21 mouse cellular contexts compared by ENCODE assay signal in the genomic region with DNA sequence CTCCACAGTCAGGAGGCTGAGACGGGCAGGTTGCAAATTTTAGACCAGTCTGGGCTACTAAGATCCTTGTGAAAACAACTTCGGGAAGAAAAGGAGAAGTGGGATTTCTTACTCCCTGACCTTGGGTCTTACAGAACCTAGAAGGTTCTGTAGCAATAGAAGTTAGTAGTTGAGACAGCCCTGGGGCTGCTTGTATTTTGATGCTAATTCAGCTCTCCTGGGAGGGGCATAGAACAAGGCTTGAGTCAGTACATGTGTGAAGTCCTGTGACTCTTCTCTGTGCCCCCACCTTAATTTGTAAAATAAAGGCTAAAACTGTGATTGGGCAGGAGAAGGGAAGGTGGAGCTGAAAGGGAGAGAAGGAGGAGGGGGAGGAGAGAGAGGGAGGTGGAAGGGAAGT. TPM values are rescaled to one million over a fixed set of nuclear protein-coding genes. Genes with fewer than 3 reads are reported as not detected.
DNase-seq lines count a peak whose midpoint lies in the region; ATAC-seq and TF ChIP-seq lines count a peak whose summit lies in the region.
"Had no signal": no experiment of that assay in that cellular context is flagged by ENCODE, and none has a peak within 500 bp of the region (broad histone marks: within the 10 kb centered on the region; RNA-seq: fewer than 3 reads in every experiment).

No protein-coding gene starts in this region.

- peak; percentile 40 for DNase-seq in heart, adult 11 months
- no peak for DNase-seq in heart, adult 8-10 months (ENCODE audit: low spot score)
- DNase-seq in ES-E14 (ENCODE audit: low read depth, low spot score) = peak; percentile 89
- DNase-seq in c-Kit-positive CD71-negative TER-119-negative erythroid progenitor cells, embryonic 14.5 days (ENCODE audit: low read depth) = peak; percentile 7
- no peak for DNase-seq in cerebellum, adult 8-10 months
- DNase-seq in gastrocnemius, postnatal 4 days (ENCODE audit: low spot score in 2 of 2) = no peak
- DNase-seq: adrenal gland, adult 8-10 months; adrenal gland, postnatal 36 days; cerebellum, adult 11 months; cerebellum, adult 9-10 months; cerebellum, postnatal 25 days; gastrocnemius, postnatal 36 days; heart, postnatal 36 days had no signal

- H3K9me3 ChIP-seq in ES-E14 (ENCODE audit: control insufficient read depth, insufficient read depth, low read depth, low read length) = no peaks in the 10 kb centered on the region
- H3K9me3 ChIP-seq: forebrain, embryonic 13.5 days; hindbrain, embryonic 15.5 days had no signal

- ATAC-seq in megakaryocyte progenitor cell, adult 5-6 weeks (replicated peaks; ENCODE audit: poor library complexity) = peak; percentile 71
- ATAC-seq in inflammation-experienced regulatory T-cells, adult 6 months = no peak
- ATAC-seq: forebrain, embryonic 13.5 days; intestine, postnatal 0 days had no signal

- H3K27ac ChIP-seq in ES-E14 (ENCODE audit: insufficient read depth, low read depth, low read length, poor library complexity, severe bottlenecking) = peak overlapping the region; percentile 98
- H3K27ac ChIP-seq: embryonic facial prominence, embryonic 13.5 days; forebrain, embryonic 13.5 days; heart, embryonic 13.5 days; hindbrain, embryonic 15.5 days had no signal

- in situ Hi-C loops in ES-E14 (cut with MboI; ENCODE audit: low sequenced_read_pairs in 2 of 2, unreplicated experiment in 2 of 2) = no loop called here

- peak overlapping the region in 1 of 2 experiments; percentile 40; a peak in 1 of 4 replicates for H3K4me3 ChIP-seq in ES-E14 (ENCODE audit: insufficient read depth in 1 of 2, low read depth in 1 of 2, low read length in 2 of 2, poor library complexity in 1 of 2, severe bottlenecking in 1 of 2)
- H3K4me3 ChIP-seq: embryonic facial prominence, embryonic 13.5 days; forebrain, embryonic 13.5 days; heart, embryonic 13.5 days; hindbrain, embryonic 15.5 days had no signal

- H3K4me1 ChIP-seq in ES-E14 (ENCODE audit: control insufficient read depth in 2 of 2, insufficient read depth in 2 of 2, low read length in 2 of 2, poor library complexity in 1 of 2) = peaks cover 10 to 12% of the 10 kb centered on the region in 2 experiments
- H3K4me1 ChIP-seq: forebrain, embryonic 13.5 days; hindbrain, embryonic 15.5 days had no signal

- H3K9ac ChIP-seq in ES-E14 (ENCODE audit: insufficient read depth, low read depth, low read length, poor library complexity, severe bottlenecking) = no peak overlapping the region; the same call in 1 of the 2 replicates
- H3K9ac ChIP-seq: embryonic facial prominence, embryonic 13.5 days; forebrain, embryonic 13.5 days; heart, embryonic 13.5 days; hindbrain, embryonic 15.5 days had no signal

- H3K36me3 ChIP-seq in ES-E14 (ENCODE audit: control insufficient read depth, insufficient read depth, low read length, poor library complexity, severe bottlenecking) = no peaks in the 10 kb centered on the region
- H3K36me3 ChIP-seq: embryonic facial prominence, embryonic 13.5 days; heart, embryonic 13.5 days; hindbrain, embryonic 15.5 days had no signal

TF ChIP-seq in ES-E14, 5 proteins besides CTCF, POLR2A, EP300 and RAD21:
- TF ChIP-seq MAFK (IDR thresholded peaks at IDR 0.05; ENCODE audit: insufficient read depth, low read depth, low read length) (no peak), CHD2 (IDR thresholded peaks at IDR 0.05; ENCODE audit: low read depth, low read length) (no peak), ZNF384 (IDR thresholded peaks at IDR 0.05; ENCODE audit: low read depth, low read length) (no peak), ZC3H11A (IDR thresholded peaks at IDR 0.05; ENCODE audit: borderline replicate concordance, low read depth, low read length) (no peak)

RNA-seq across cellular contexts. Expression of a gene that starts 46.7 kb away (rescaled TPM):
- not detected for total RNA-seq in heart, adult 8-10 months (2022)
- 5.8 and 21.6 TPM in 2 replicates for total RNA-seq in ES-E14 (2012; rRNA removed)
- 2.9 and 4.3 TPM in 2 replicates for total RNA-seq in megakaryocyte progenitor cell, adult 5-6 weeks (2015)
- total RNA-seq in megakaryocyte progenitor cell, adult 5-6 weeks (2017) = 0.50 and 1.4 TPM in 2 replicates
- polyA plus RNA-seq in inflammation-experienced regulatory T-cells, adult 6 months (2017; shearing (Covaris generic)) = under 1 TPM in 2 of 3 experiments, not detected in 1; 0.16 to 0.59 TPM
- total RNA-seq in gastrocnemius, postnatal 4 days (2021) = 1 to 10 TPM; 1.6 to 2.0 TPM
- total RNA-seq: gastrocnemius, postnatal 36 days; heart, postnatal 36 days; MEL had no signal

Comparison
In these comparisons a context has a peak if more than half of its experiments do, and no peak if none do; other contexts are left out.
1. DNase-seq: peak in heart, adult 11 months (single experiment), ES-E14 (single experiment) and c-Kit-positive CD71-negative TER-119-negative erythroid progenitor cells, embryonic 14.5 days (single experiment); none in heart, adult 8-10 months (single experiment), cerebellum, adult 8-10 months (single experiment) and gastrocnemius, postnatal 4 days (0 of 2).